Mouse (Mus musculus) cerebellum, adult 2 months (tissue): Measurements from ENCODE around the gene Tsc22d1. TPM values are rescaled to one million over a fixed set of nuclear protein-coding genes. Genes with fewer than 3 reads are reported as not detected.

Experiments used
- DNase-seq, 2 experiments: peaks; one replicate each; pipeline ENCODE4 v3.0.0; 2021
- H3K27ac ChIP-seq: fragments of 200-500 bp; 2 replicates; pipeline ENCODE4 v1.5.1; 2012; ENCODE audit warnings: low read length, control low read depth, inconsistent platforms; ENCODE audit not compliant: insufficient read depth
- H3K27me3 ChIP-seq: fragments of 200-500 bp; 2 replicates; pipeline ENCODE4 v1.6.1; 2012; ENCODE audit warnings: inconsistent platforms, mild to moderate bottlenecking, low read length, moderate library complexity; ENCODE audit not compliant: control insufficient read depth, insufficient read depth
- H3K4me1 ChIP-seq: fragments of 200-500 bp; 2 replicates; pipeline ENCODE4 v1.6.1; 2011; ENCODE audit warnings: low read length; ENCODE audit not compliant: control insufficient read depth, insufficient read depth
- H3K4me3 ChIP-seq: fragments of 200-500 bp; replicated peaks from 2 replicates; pipeline ENCODE3; 2011; ENCODE audit warnings: mild to moderate bottlenecking, low read depth, low read length, control low read depth; ENCODE audit not compliant: insufficient read depth
- CTCF ChIP-seq: fragments of 200-500 bp; IDR thresholded peaks from 2 replicates; pipeline ENCODE4 v1.5.1; 2011; ENCODE audit warnings: low read depth, mild to moderate bottlenecking, control low read depth, low read length, moderate library complexity, borderline replicate concordance; ENCODE audit not compliant: insufficient read depth
- POLR2A ChIP-seq: fragments of 200-500 bp; IDR thresholded peaks from 2 replicates; pipeline ENCODE4 v1.6.1; 2011; ENCODE audit warnings: low read length, control low read depth, borderline replicate concordance; ENCODE audit not compliant: insufficient read depth
- WGBS: fragments of 180-500 bp; shearing (Covaris S2); methylation state at CpG from one replicate; pipeline ENCODE4 v1.1.7; 2018; 5-methylcytosine and 5-hydroxymethylcytosine counted together
- polyA plus RNA-seq: library from polyadenylated mRNA; depleted of rRNA; stranded (reverse); fragments of >200 nt; gene quantifications from 2 replicates; pipeline ENCODE4 v1.2.3, GENCODE M21; 2012

Gene Tsc22d1
- polyA plus RNA-seq, 1 experiment = 362 TPM

DNA sequence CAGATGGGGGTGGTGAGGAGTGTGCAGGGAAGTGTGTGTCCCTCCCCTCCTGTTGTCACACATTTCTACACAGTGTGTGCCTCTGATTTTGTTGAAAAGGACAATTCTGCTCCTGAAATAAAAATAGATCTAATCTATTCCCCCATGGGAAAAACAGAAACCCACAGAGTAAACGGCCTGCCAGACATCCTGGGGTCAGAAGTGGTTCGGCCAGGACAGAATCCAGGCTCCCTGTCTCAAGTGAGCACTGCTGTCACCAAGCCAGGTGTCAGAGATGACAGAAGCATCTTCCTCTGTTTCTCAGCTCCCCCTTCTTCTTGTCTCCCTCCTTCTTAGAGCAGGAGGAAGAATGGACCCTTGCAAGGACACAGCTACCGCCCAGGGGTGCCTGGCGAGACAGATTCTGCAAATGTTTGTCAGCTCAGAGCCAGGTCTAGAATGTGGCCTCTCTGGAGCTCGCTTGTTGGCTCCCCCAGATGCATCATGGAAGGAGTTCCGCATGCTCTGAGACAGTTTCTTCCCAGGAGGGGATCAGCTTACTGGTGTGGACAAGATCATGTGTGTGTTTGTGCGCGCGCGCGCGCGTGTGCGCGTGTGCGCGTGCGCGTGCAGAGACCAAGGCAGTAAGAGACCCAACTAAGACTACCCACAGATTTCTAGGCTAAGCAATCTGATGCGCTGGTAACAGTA lies 112.4 kb downstream of the Tsc22d1 start:
- H3K4me1 ChIP-seq = peaks cover 10% of the 10 kb centered on the region
- no peak overlapping the region for H3K4me3 ChIP-seq
- no peak for DNase-seq
- no peaks in the 10 kb centered on the region for H3K27me3 ChIP-seq
- 86% methylated on average over 20 of the region's 20 CpGs for WGBS
- H3K27ac ChIP-seq = no peak overlapping the region
- TF ChIP-seq CTCF (no peak), POLR2A (no peak)

DNA sequence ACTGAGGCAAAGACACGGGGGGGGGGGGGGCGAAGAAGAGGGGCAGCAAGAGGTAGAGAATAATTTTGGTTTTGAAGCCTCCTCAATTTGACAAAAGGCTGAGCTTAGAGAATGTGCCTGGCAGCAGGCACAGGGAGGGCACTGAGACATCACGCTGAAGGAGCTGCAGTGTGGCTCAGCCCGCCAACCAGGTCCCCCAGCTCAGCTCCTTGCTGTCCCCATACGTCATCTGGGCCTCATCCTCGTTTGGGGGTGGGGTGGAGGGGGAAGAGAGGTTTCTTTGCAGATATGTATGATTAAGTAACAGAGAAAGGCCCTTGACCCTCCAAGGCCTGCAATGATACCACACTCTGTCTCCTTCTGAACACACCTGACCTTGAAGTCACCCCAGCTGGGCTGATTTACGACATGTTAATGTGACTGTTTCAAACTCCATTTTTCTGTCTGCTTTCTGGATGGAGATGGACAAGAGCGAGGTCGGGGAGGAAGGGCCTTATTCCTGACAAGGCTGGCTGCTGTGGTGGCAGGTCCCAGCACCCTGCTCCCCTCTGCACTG lies 113.1 kb downstream of the Tsc22d1 start:
- Histone ChIP-seq H3K4me3 (no peak overlapping the region), H3K27me3 (no peaks in the 10 kb centered on the region), H3K4me1 (peaks cover 10% of the 10 kb centered on the region), H3K27ac (no peak overlapping the region)
- 81% methylated on average over 9 of the region's 9 CpGs for WGBS
- no peak for DNase-seq
- TF ChIP-seq CTCF (no peak), POLR2A (no peak)

DNA sequence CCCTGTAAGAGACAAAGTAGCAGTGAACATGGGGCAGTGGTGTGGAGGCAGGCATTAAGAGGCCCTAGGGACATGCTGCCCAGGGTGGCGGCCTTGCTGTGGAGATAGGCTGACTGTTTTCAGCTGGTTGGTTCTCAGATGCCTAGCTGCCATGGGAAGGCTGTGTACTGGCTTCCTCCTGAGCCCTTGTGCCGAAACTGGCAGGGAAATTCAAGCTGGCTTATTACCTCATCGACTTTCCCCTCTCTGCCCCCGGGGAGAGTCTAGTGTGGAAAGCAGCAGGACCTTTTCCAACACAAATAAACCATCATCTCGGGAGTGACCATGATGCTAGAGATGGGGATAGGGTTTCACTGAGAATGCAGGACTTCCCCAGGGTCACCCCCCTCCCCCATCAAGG lies 113.9 kb downstream of the Tsc22d1 start:
- DNase-seq = no peak
- WGBS = 29% methylated on average over 5 of the region's 5 CpGs
- no peak overlapping the region for H3K4me3 ChIP-seq
- no peaks in the 10 kb centered on the region for H3K27me3 ChIP-seq
- peaks cover 10% of the 10 kb centered on the region for H3K4me1 ChIP-seq
- no peak for TF ChIP-seq CTCF
- TF ChIP-seq POLR2A = no peak
- no peak overlapping the region for H3K27ac ChIP-seq

DNA sequence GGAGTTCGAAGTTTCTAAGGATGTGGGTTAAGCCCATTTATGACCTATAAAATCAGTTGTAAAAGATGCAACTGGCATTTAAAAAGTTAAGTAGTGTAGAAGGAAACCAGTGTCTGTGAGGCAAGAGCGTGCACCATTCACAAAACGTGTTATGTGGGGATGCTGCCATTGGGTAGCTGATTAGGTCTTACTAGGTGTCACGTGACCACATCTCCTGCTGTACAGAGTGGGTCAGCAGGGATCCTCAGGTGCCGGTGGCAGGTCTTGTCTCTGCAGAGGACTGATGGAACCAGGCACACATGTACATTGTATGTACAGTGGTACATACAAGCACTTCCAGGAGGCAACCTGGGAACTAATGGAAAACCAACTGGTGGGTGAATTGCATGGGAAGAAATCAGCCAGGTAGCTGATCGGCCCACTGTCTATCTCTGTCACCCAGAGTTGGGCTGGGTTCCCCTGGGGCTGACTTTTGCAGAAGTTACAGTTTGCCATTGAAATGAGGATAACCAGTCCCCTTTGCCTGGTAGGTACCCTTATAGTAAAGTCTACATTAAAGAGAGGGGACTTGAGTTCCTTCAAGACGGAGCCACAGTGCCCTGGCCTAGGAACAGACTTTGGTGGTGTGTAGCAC lies 116.4 kb downstream of the Tsc22d1 start:
- H3K27ac ChIP-seq = no peak overlapping the region
- DNase-seq = no peak
- H3K4me1 ChIP-seq = peaks cover 10% of the 10 kb centered on the region
- H3K4me3 ChIP-seq = no peak overlapping the region
- 92% methylated on average over 7 of the region's 7 CpGs for WGBS
- TF ChIP-seq POLR2A (no peak), CTCF (no peak)
- H3K27me3 ChIP-seq = no peaks in the 10 kb centered on the region

DNA sequence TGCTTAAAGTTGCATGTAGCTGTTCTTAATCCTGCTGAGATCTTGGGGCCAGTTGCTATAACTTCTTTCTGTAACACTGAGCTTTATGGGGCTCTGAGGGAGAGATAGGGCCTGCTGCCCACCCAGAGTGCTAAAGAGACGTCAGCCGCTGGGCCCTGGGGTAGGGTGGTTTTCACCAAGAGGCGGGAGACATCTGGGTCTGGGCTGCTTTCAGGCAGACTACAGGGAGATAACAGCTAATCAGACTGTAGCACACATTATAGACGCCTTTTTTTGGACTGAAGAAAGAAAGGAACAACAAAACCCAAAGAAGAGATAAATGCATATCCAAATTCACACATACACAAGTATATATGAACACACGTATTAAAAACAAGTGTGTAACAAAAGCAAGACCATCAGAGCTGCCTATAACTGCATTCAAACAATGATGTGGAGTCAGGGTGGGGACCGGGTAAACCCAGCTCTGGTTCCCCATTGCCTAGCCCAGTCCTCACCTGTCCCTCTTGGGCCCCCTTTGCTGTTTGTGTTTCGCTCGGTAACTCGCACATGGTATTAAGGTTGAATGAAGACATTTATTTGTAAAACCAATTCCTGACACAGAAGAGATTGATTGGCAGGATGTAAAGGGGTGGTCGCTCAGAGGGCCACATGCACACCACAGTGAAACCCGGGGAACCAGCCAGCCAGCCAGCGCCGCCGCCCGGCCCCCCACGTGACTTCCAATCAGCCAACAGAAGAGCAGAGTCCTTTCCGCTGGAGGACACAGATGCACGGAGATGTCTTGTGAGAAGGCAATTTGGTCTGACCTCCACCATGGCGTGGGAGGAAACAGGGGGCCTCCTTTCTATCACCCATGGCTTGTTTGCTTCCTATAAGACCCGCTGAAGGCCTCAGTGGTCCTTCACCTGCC lies 117.8 kb downstream of the Tsc22d1 start:
- Histone ChIP-seq H3K27ac (no peak overlapping the region), H3K4me3 (peak overlapping the region; percentile 32)
- 53% methylated on average over 20 of the region's 20 CpGs for WGBS

DNA sequence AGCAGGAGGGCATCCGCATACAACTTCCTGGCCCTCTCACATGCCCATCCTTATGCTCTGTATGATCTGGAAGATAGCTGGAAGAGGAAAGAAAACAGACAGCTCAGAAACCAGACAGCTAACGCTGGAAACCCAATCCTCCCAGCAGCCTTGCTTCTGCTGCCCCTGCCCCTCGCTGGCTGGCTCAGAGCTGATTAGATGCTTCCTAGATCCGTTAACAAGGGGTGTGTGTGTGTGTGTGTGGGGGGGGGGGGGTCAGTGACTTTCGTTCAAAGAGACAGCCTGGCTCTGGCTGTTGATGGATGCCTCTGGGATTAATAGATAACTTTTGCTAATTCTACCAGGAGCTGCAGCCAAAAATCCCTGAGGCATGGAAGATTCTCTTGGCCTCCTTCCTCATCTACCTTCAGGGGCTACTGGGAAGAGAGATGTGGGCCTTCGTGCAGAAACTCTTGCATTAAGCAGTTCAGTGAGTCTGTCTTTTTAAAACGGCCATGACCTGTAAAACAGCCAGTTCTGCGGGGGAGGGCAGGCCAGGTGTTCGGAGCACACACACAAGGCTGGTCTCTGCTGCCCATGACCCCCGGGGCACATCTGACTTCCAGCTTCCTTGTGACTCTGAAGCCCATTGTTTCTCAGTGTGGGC lies 118.5 kb downstream of the Tsc22d1 start:
- peak overlapping the region; percentile 32 for H3K4me3 ChIP-seq
- WGBS = 17% methylated on average over 10 of the region's 10 CpGs
- DNase-seq = no peak
- no peaks in the 10 kb centered on the region for H3K27me3 ChIP-seq
- TF ChIP-seq CTCF (no peak), POLR2A (no peak)
- no peak overlapping the region for H3K27ac ChIP-seq
- peaks cover 3% of the 10 kb centered on the region; the same call in 1 of the 2 replicates for H3K4me1 ChIP-seq

More for the DNA sequence above, 117.8 kb downstream of the Tsc22d1 start:
- DNase-seq = peak in 1 of 2 experiments; percentile 38
- Histone ChIP-seq H3K4me1 (peaks cover 6% of the 10 kb centered on the region; the same call in 1 of the 2 replicates), H3K27me3 (no peaks in the 10 kb centered on the region)
- no peak for TF ChIP-seq POLR2A
- no peak for TF ChIP-seq CTCF

DNA sequence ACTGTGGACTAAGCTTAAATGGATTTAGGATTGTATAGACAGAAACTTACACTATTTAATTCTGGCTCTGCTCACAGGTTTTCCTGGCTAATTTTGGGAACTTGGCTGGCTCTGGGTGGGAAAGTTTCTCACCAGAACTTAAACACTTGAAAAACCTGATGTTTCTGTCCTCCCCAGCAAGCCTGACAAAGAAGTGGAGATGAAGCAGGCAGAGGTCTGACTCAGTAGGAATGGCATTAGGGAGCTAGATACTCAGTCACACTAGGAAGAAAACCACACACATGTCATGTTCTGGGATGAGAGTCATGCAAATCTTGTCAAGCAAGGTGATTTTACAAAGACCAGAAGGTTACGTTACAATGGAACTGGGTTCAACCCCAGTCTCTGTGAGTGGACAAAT lies 120.3 kb downstream of the Tsc22d1 start:
- WGBS = 98% methylated on average over 1 of the region's 1 CpGs
- no peak for TF ChIP-seq CTCF
- TF ChIP-seq POLR2A = no peak

More for the DNA sequence above, 120.3 kb downstream of the Tsc22d1 start:
- Histone ChIP-seq H3K27me3 (no peaks in the 10 kb centered on the region), H3K27ac (no peak overlapping the region), H3K4me1 (no peaks in the 10 kb centered on the region; the same call in 1 of the 2 replicates), H3K4me3 (no peak overlapping the region)
- DNase-seq = no peak
